Mouse (Mus musculus): ENCODE results near the gene Fam166a.

DNA sequence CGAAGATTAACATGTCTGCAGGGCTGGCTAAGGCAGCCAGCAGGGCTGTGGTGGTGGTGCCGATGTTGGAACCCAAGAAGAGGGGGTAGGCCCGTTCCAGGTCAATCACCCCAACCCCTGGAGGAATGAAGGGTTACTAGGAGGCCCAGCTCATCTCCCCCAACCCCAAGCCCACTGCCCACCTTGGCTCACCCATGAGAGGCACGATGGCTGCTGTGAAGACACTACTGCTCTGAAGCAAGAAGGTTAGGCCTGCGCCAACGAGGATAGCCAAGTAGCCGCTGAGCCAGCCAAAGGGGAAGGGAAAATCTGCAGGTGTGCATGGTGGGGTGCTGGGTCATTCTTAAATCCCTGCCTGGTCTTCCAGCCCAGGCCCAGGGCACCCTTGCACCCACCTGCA lies 12.0 kb downstream of the Fam166a start:
- no peak for TF ChIP-seq CHD2 (IDR thresholded peaks at IDR 0.05; ENCODE audit: low read depth, low read length)
- TF ChIP-seq ZNF384 (IDR thresholded peaks at IDR 0.05; ENCODE audit: low read depth, low read length) = no peak
- no peak for TF ChIP-seq MAFK (IDR thresholded peaks at IDR 0.05; ENCODE audit: insufficient read depth, low read depth, low read length)
- TF ChIP-seq HCFC1 (IDR thresholded peaks at IDR 0.05; ENCODE audit: borderline replicate concordance, insufficient read depth, low read length) = no peak

Data from ES-E14 (cell line).